Mouse (Mus musculus): ENCODE measurements around the gene Mtmr11. TPM values are rescaled to one million over a fixed set of nuclear protein-coding genes. Genes with fewer than 3 reads are reported as not detected.
A peak's percentile ranks its signal among the peaks of the same experiment; 100 is the strongest.

Gene Mtmr11
- 7.8 and 9.6 TPM in 2 replicates for polyA plus RNA-seq (2016; fragmentation: Nextera tagmentation; extraction: Ambion mirVana)

GRCm38 (mm10) chr3:96161869-96162840 is at the start of gene Mtmr11:
Mtmr11 (plus strand) TSS chr3:96162004.
- WGBS, result 11% methylated on average over 15 of the region's 16 CpGs
- H3K4me1 ChIP-seq, result peaks cover 27% of the 10 kb centered on the region
- peak within 1 kb of the TSS; percentile 78 for H3K27ac ChIP-seq (replicated peaks)
- peak within 1 kb of the TSS; percentile 55 for H3K4me3 ChIP-seq
- H3K27me3 ChIP-seq (ENCODE audit: low read depth, poor library complexity, severe bottlenecking), result 0 out of 2 replicates have a peak, but pooled peaks cover 4% of the 10 kb centered on the region
- DNase-seq (ENCODE audit: low spot score), result no peak
- H3K36me3 ChIP-seq, result no peaks in the 10 kb centered on the region; the same call in 1 of the 2 replicates
- H3K9me3 ChIP-seq (replicated peaks), result no peaks in the 10 kb centered on the region

DNA sequence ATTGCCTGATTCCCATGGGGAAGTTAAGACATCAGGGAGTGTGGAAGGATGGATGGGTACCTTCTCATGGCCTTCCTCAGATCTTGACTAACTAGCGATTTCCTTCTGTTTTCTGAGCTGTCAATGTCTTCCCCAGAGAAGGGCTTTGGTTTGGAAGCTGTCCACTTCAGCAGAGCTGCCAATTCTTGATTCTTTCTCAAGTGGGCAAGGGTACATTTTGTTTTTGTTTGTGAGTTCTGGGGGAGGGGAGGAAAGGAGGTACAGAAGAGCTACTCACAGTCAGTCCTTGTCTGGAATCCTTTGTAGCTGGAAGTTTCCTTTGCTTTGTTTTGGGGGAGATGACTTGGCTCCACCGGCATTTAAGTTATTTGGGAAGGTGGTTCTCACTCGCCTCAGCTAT is 48.6 kb upstream of the Mtmr11 start:
- H3K27ac ChIP-seq (replicated peaks), result no peak overlapping the region
- peaks cover 8% of the 10 kb centered on the region; the same call in 1 of the 2 replicates for H3K36me3 ChIP-seq
- H3K4me3 ChIP-seq, result no peak overlapping the region
- 66% methylated on average over 3 of the region's 3 CpGs for WGBS
- H3K9me3 ChIP-seq (replicated peaks), result no peaks in the 10 kb centered on the region
- H3K27me3 ChIP-seq (ENCODE audit: low read depth, poor library complexity, severe bottlenecking), result no peaks in the 10 kb centered on the region
- no peaks in the 10 kb centered on the region for H3K4me1 ChIP-seq
- no peak for DNase-seq (ENCODE audit: low spot score)

DNA sequence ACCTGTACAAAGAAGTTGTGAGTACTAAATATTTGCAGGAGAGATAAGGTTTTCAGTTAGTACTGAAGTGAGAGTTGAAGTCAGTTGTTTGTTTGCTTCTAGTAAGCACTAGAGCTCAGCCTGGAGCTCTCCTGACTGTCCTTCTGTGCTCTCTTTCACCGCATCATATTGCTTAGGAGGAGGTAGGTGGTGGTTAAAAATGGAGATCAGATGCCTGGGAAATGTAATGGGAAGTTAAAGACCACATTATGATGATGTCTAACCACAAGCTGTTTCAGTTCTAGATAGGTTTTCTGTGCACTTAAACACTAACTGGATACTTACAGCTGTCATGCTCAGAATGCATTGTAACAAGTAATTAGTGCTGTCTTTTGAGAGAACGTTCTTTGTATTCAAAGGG is 43.7 kb upstream of the Mtmr11 start:
- H3K4me1 ChIP-seq, result no peaks in the 10 kb centered on the region
- no peak overlapping the region for H3K27ac ChIP-seq (replicated peaks)
- no peaks in the 10 kb centered on the region for H3K27me3 ChIP-seq (ENCODE audit: low read depth, poor library complexity, severe bottlenecking)
- H3K36me3 ChIP-seq, result no peaks in the 10 kb centered on the region
- no peak for DNase-seq (ENCODE audit: low spot score)
- 90% methylated on average over 2 of the region's 2 CpGs for WGBS
- no peaks in the 10 kb centered on the region for H3K9me3 ChIP-seq (replicated peaks)
- H3K4me3 ChIP-seq, result no peak overlapping the region

DNA sequence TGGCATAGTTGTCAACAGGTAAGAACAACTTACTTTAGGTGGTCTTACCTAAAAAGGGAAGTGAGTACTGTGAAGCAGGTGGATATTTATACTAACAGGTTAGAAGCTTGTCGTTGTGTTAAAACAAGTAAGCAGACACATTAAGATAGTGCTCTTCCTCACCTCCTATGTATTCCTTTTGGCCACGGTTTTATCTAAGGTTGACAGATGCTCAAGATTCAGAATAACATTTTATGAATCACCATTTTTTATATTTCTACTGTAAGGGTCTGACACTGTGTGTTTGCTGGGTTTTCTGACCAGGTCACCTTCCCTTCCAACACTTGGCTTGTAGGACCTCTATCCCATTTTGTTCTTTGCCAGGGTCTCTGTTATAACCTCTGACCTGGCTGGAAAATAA is 43.1 kb upstream of the Mtmr11 start:
- Histone ChIP-seq H3K4me1 (no peaks in the 10 kb centered on the region), H3K27ac (replicated peaks) (no peak overlapping the region), H3K4me3 (no peak overlapping the region), H3K27me3 (ENCODE audit: low read depth, poor library complexity, severe bottlenecking) (no peaks in the 10 kb centered on the region), H3K9me3 (replicated peaks) (no peaks in the 10 kb centered on the region), H3K36me3 (no peaks in the 10 kb centered on the region)
- no peak for DNase-seq (ENCODE audit: low spot score)
- 89% methylated on average over 2 of the region's 2 CpGs for WGBS

DNA sequence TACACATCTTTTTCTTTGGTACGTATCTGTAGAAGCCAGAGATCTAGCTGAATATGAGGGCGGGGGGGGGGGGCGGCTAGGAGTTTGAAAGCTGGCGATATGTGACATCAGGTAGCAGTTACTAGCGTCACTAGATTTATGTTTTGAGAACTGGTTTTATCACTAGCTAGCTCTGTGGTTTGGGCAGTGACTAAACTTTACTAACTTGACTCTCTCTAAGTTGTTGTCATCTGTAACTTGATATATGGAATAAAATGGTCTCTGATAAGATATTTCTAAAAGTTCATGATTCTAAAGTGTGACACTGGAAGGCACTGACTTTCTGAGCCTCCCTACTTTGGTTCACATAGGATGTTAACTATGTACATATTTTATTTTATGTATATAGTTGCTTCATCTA is 37.6 kb upstream of the Mtmr11 start:
- no peak overlapping the region for H3K27ac ChIP-seq (replicated peaks)
- no peaks in the 10 kb centered on the region for H3K9me3 ChIP-seq (replicated peaks)
- H3K36me3 ChIP-seq, result no peaks in the 10 kb centered on the region
- H3K27me3 ChIP-seq (ENCODE audit: low read depth, poor library complexity, severe bottlenecking), result no peaks in the 10 kb centered on the region
- DNase-seq (ENCODE audit: low spot score), result no peak
- WGBS, result 95% methylated on average over 5 of the region's 5 CpGs
- H3K4me3 ChIP-seq, result no peak overlapping the region
- no peaks in the 10 kb centered on the region for H3K4me1 ChIP-seq

GRCm38 (mm10) chr3:96128128-96128527 is 33.7 kb upstream of the Mtmr11 start:
- Histone ChIP-seq H3K4me1 (no peaks in the 10 kb centered on the region), H3K36me3 (no peaks in the 10 kb centered on the region), H3K27me3 (ENCODE audit: low read depth, poor library complexity, severe bottlenecking) (no peaks in the 10 kb centered on the region), H3K9me3 (replicated peaks) (no peaks in the 10 kb centered on the region), H3K27ac (replicated peaks) (no peak overlapping the region), H3K4me3 (no peak overlapping the region)
- DNase-seq (ENCODE audit: low spot score), result no peak

- 85% methylated on average over 3 of the region's 3 CpGs for WGBS
- no peaks in the 10 kb centered on the region for H3K9me3 ChIP-seq (replicated peaks)
- H3K27me3 ChIP-seq (ENCODE audit: low read depth, poor library complexity, severe bottlenecking), result no peaks in the 10 kb centered on the region
- H3K36me3 ChIP-seq, result peaks cover 7% of the 10 kb centered on the region; the same call in 1 of the 2 replicates
- H3K27ac ChIP-seq (replicated peaks), result no peak overlapping the region
- 0 out of 2 replicates have a peak, but pooled peaks cover 6% of the 10 kb centered on the region for H3K4me1 ChIP-seq
- H3K4me3 ChIP-seq, result no peak overlapping the region
- DNase-seq (ENCODE audit: low spot score), result no peak
These were observed 29.3 kb upstream of the Mtmr11 start for GRCm38 (mm10) chr3:96132478-96132877.

- Histone ChIP-seq H3K36me3 (peaks cover 12% of the 10 kb centered on the region; the same call in 1 of the 2 replicates), H3K4me1 (0 out of 2 replicates have a peak, but pooled peaks cover 6% of the 10 kb centered on the region), H3K27ac (replicated peaks) (no peak overlapping the region), H3K9me3 (replicated peaks) (no peaks in the 10 kb centered on the region), H3K27me3 (ENCODE audit: low read depth, poor library complexity, severe bottlenecking) (no peaks in the 10 kb centered on the region), H3K4me3 (no peak overlapping the region)
- no peak for DNase-seq (ENCODE audit: low spot score)
- WGBS, result 79% methylated on average over 11 of the region's 11 CpGs
These were observed 28.4 kb upstream of the Mtmr11 start for GRCm38 (mm10) chr3:96133327-96133905.

DNA sequence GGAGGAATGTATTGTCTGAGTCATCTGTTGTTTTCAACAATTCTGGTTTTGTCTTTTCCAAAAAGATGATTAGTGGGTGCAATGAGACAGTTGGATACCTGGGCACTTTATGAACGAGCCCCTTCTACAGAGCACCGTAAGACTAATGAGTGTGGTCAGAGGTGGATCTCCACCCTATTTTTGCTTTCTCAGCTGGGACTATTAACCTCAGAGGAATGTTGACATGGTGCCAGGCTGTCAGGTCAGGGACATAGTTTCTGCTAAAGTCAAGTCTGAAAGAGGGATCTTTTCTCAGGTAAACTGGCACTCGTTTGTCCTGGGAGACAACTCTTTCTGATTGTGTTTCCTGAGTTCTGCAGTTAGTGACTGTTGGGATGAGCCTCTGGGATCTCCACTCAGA is 26.8 kb upstream of the Mtmr11 start:
- DNase-seq (ENCODE audit: low spot score), result no peak
- Histone ChIP-seq H3K27me3 (ENCODE audit: low read depth, poor library complexity, severe bottlenecking) (no peaks in the 10 kb centered on the region), H3K27ac (replicated peaks) (no peak overlapping the region), H3K9me3 (replicated peaks) (no peaks in the 10 kb centered on the region), H3K36me3 (peaks cover 15% of the 10 kb centered on the region; the same call in 1 of the 2 replicates), H3K4me3 (no peak overlapping the region), H3K4me1 (0 out of 2 replicates have a peak, but pooled peaks cover 6% of the 10 kb centered on the region)
- 83% methylated on average over 3 of the region's 3 CpGs for WGBS

- DNase-seq (ENCODE audit: low spot score), result no peak
- Histone ChIP-seq H3K9me3 (replicated peaks) (no peaks in the 10 kb centered on the region), H3K4me1 (no peaks in the 10 kb centered on the region), H3K36me3 (peaks cover 56% of the 10 kb centered on the region), H3K27me3 (ENCODE audit: low read depth, poor library complexity, severe bottlenecking) (no peaks in the 10 kb centered on the region), H3K27ac (replicated peaks) (no peak overlapping the region), H3K4me3 (no peak overlapping the region)
- 32% methylated on average over 5 of the region's 5 CpGs for WGBS
These were observed 13.9 kb upstream of the Mtmr11 start for GRCm38 (mm10) chr3:96147950-96148349.

DNA sequence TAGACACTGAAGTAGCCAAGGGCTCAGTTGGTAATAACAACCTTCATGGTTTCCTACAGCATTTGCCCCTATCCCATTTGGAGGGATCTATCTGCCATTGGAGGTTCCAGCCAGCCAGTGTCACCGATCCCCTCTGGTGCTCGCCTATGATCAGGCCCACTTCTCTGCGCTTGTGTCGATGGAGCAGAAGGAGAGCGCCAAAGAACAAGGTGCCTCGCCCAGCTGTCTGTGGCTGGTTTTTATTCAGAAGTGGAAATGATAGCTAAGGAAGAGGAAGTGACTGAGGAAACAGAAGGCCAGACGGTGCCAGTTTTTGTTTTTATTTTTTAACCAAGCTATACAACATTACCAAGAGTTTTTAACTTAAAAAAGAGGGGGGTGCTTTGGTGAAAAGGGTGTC is 10.0 kb upstream of the Mtmr11 start:
- H3K36me3 ChIP-seq, result peaks cover 60% of the 10 kb centered on the region
- H3K4me1 ChIP-seq, result no peaks in the 10 kb centered on the region
- no peak for DNase-seq (ENCODE audit: low spot score)
- no peaks in the 10 kb centered on the region for H3K27me3 ChIP-seq (ENCODE audit: low read depth, poor library complexity, severe bottlenecking)
- no peak overlapping the region for H3K27ac ChIP-seq (replicated peaks)
- H3K9me3 ChIP-seq (replicated peaks), result no peaks in the 10 kb centered on the region
- WGBS, result 91% methylated on average over 7 of the region's 7 CpGs
- H3K4me3 ChIP-seq, result no peak overlapping the region

DNA sequence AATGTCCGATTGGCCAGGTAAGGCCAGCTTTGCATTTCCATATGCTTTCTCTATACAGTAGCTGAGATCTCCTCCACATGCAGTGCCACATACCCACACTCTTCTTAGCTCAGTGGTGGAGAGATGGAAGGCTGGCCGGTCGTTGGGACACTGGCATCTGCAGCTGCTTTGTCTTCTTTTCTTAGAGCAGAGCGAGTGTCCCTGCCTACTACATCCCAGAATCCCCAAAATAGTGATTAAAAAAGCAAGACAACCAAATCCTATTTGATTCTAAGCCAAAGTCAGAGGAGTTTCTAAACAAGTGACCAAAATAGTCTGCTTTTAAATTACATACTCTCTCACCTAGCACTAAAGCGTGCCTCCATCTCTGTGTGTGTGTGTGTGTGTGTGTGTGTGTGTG is 9.2 kb upstream of the Mtmr11 start:
- 95% methylated on average over 5 of the region's 5 CpGs for WGBS

DNA sequence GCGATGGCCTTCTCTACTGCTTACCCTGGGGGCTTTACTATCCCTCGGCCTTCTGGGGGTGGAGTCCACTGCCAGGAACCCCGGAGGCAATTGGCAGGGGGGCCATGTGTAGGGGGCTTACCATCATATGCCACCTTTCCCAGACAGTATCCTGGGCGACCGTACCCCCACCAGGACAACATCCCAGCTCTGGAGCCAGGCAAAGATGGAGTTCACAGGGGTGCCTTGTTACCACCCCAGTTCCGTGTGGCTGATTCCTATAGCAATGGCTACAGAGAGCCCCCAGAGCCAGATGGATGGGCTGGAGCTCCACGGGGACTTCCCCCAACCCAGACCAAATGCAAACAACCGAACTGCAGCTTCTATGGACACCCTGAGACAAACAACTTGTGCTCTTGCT is 6.3 kb upstream of the Mtmr11 start:
- 78% methylated on average over 8 of the region's 8 CpGs for WGBS
- Histone ChIP-seq H3K4me3 (no peak overlapping the region), H3K9me3 (replicated peaks) (no peaks in the 10 kb centered on the region), H3K4me1 (peaks cover 7% of the 10 kb centered on the region), H3K36me3 (peaks cover 56% of the 10 kb centered on the region), H3K27ac (replicated peaks) (no peak overlapping the region), H3K27me3 (ENCODE audit: low read depth, poor library complexity, severe bottlenecking) (no peaks in the 10 kb centered on the region)
- no peak for DNase-seq (ENCODE audit: low spot score)

More for the DNA sequence above, 9.2 kb upstream of the Mtmr11 start:
- Histone ChIP-seq H3K36me3 (peaks cover 60% of the 10 kb centered on the region), H3K27ac (replicated peaks) (no peak overlapping the region), H3K4me3 (no peak overlapping the region), H3K4me1 (no peaks in the 10 kb centered on the region), H3K9me3 (replicated peaks) (no peaks in the 10 kb centered on the region), H3K27me3 (ENCODE audit: low read depth, poor library complexity, severe bottlenecking) (no peaks in the 10 kb centered on the region)
- no peak for DNase-seq (ENCODE audit: low spot score)
